Mouse (Mus musculus): ENCODE results near the gene Ap4e1. TPM values are rescaled to one million over a fixed set of nuclear protein-coding genes. Genes with fewer than 3 reads are reported as not detected.

The Ap4e1 gene
- polyA plus RNA-seq, 1 experiment from 2014 or later, result 12.3 TPM

DNA sequence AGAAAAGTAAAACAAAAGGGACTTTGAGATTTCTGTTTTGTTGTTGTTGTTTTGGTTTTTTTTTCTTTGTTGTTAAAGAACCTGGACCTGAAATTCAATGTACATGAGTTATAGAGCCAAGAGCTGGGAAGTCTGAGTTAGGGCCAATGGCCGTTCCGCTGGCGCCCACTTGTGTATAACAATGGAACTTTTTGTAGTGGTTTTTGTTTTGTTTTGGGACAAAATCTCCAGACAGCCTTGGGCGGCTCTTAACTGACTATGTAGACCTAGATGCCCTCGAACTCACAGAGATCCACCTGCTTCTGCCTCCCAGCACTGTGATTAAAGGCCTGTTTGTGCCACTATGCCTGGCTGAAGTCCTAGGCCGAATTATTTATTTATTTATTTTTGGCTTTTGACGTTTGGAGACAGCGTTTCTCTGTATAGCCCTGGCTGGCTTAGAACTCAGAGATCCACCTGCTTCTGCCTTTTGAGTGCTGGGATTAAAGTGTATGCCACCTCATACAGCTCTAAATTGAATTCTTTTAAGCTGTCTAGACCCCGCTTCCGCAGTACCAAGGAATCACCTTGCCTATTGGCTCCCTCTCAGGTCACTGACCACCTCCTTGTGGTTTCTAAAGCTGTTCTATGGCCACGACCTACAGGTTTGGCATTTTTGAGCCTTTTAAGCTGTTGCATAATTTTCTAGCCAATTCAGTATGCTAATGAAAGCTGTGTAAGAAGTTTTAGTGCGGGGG is 1.7 kb upstream of the Ap4e1 start:
- Histone ChIP-seq H3K27me3 (replicated peaks) (no peaks in the 10 kb centered on the region), H3K27ac (ENCODE audit: poor library complexity, severe bottlenecking) (no peak overlapping the region), H3K9me3 (replicated peaks) (no peaks in the 10 kb centered on the region), H3K9ac (no peak overlapping the region), H3K4me2 (peak overlapping the region; percentile 46), H3K4me1 (replicated peaks) (peaks cover 13% of the 10 kb centered on the region), H3K36me3 (peaks cover 10% of the 10 kb centered on the region), H3K4me3 (peak overlapping the region; percentile 29)
- WGBS, result 41% methylated on average over 12 of the region's 12 CpGs
- no peak for ATAC-seq (ENCODE audit: insufficient number of reproducible peaks, low FRiP score)

DNA sequence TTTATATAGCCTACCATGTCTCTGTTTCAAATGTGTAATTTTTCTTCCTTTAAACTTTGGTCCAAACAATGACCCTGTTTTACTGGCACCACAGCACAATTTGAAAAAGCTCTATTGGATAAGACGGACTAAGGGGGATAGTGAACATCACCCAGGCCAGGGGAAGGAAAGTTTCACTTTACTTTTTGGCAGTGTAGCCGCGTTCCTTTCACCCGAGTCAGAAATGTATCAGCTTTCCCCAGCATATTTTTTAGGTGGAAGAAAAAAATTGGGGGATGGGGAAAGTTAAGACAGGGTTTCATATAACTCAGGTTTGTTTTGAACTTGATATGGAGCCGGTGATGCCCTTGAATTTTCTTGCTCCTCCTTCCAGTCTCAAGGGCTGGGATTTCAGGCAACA is 1.0 kb upstream of the Ap4e1 start:
- Histone ChIP-seq H3K4me3 (no peak overlapping the region), H3K9ac (no peak overlapping the region), H3K4me2 (no peak overlapping the region), H3K27ac (ENCODE audit: poor library complexity, severe bottlenecking) (no peak overlapping the region), H3K27me3 (replicated peaks) (no peaks in the 10 kb centered on the region), H3K4me1 (replicated peaks) (peaks cover 13% of the 10 kb centered on the region), H3K36me3 (peaks cover 17% of the 10 kb centered on the region), H3K9me3 (replicated peaks) (no peaks in the 10 kb centered on the region)
- 80% methylated on average over 5 of the region's 5 CpGs for WGBS
- ATAC-seq (ENCODE audit: insufficient number of reproducible peaks, low FRiP score), result no peak

DNA sequence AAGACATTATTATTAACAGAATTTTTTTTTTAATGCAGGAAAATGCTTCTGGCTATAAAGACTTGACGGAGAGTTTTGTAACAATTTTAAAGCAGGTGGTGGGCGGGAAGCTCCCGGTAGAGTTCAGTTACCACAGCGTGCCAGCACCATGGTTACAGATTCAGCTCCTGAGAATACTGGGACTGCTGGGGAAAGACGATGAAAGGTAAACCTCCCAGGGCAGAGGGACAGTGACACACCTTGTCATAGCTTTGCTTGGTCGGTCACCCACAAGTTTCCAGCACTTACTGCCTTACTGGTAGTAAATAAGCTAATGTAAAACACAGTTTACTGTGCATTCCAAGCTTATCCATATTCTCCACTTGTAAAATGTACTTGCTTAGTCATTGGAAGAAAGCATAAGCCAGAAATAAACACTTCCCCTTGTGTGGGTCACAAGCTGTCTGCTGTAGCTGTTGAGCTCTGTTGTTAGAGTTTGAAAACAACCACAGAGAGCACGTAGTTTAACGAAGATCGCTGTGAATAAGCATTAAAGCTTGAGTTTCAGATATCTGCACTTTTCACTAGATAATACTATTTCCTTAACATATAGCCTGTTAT is 26.6 kb downstream of the Ap4e1 start:
- Histone ChIP-seq H3K4me2 (no peak overlapping the region), H3K36me3 (peaks cover 60% of the 10 kb centered on the region), H3K4me3 (no peak overlapping the region), H3K4me1 (replicated peaks) (no peaks in the 10 kb centered on the region), H3K9me3 (replicated peaks) (no peaks in the 10 kb centered on the region), H3K27ac (ENCODE audit: poor library complexity, severe bottlenecking) (no peak overlapping the region), H3K27me3 (replicated peaks) (no peaks in the 10 kb centered on the region), H3K9ac (no peak overlapping the region)
- 92% methylated on average over 9 of the region's 9 CpGs for WGBS
- ATAC-seq (ENCODE audit: insufficient number of reproducible peaks, low FRiP score), result no peak

GRCm38 (mm10) chr2:127037299-127037698 is 28.8 kb downstream of the Ap4e1 start:
- no peak for ATAC-seq (ENCODE audit: insufficient number of reproducible peaks, low FRiP score)
- peaks cover 51% of the 10 kb centered on the region for H3K36me3 ChIP-seq
- H3K4me2 ChIP-seq, result no peak overlapping the region
- H3K27me3 ChIP-seq (replicated peaks), result no peaks in the 10 kb centered on the region
- H3K9ac ChIP-seq, result no peak overlapping the region
- WGBS, result 85% methylated on average over 4 of the region's 4 CpGs
- H3K9me3 ChIP-seq (replicated peaks), result no peaks in the 10 kb centered on the region
- H3K4me3 ChIP-seq, result no peak overlapping the region
- H3K27ac ChIP-seq (ENCODE audit: poor library complexity, severe bottlenecking), result no peak overlapping the region
- no peaks in the 10 kb centered on the region for H3K4me1 ChIP-seq (replicated peaks)

DNA sequence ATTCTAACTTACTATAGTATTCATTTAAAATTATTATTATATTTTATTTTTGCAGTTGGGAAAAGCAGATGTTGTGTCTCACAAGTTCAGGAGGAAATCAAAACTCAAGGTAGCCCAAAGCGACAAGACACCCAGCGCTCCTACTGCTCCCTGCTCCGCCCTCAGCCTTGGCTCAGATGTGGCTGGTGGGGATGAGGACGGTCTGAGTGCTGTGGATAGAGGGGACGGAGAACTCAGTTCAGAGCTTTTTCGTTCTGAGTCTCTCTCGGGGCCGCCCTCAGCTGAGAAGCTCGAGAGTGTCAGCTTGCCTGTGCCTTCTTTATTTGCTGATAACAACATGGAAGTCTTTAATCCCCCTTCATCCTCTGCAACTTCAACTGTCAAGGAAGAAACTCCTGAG is 53.0 kb downstream of the Ap4e1 start:
- no peaks in the 10 kb centered on the region for H3K27me3 ChIP-seq (replicated peaks)
- no peaks in the 10 kb centered on the region for H3K9me3 ChIP-seq (replicated peaks)
- WGBS, result 85% methylated on average over 9 of the region's 9 CpGs
- H3K4me1 ChIP-seq (replicated peaks), result no peaks in the 10 kb centered on the region
- ATAC-seq (ENCODE audit: insufficient number of reproducible peaks, low FRiP score), result no peak
- no peak overlapping the region for H3K4me2 ChIP-seq
- no peak overlapping the region for H3K4me3 ChIP-seq
- peaks cover 53% of the 10 kb centered on the region for H3K36me3 ChIP-seq
- no peak overlapping the region for H3K9ac ChIP-seq
- H3K27ac ChIP-seq (ENCODE audit: poor library complexity, severe bottlenecking), result no peak overlapping the region

DNA sequence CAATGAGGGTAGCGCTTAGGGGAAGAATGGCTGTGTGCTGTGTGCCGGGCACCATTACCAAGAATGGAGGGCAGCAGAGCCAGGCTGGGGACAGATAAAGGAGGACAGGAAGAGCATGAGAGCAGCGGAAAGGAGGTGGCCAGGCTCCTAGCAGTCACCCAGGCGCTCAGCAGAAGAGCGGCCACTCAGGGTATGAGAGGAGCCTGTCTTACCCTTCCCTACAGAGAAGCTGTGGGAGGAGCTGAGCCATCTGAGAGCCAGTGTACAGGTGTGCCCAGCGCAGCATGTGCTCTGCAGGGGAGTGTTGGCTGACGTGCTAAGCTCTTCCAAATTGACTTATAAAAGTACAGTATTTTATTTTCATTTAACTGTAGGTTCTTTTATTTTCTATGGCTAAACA is 60.3 kb downstream of the Ap4e1 start:
- Histone ChIP-seq H3K27me3 (replicated peaks) (no peaks in the 10 kb centered on the region), H3K4me1 (replicated peaks) (peaks cover 7% of the 10 kb centered on the region), H3K4me2 (no peak overlapping the region), H3K9ac (no peak overlapping the region), H3K27ac (ENCODE audit: poor library complexity, severe bottlenecking) (no peak overlapping the region), H3K4me3 (no peak overlapping the region), H3K9me3 (replicated peaks) (no peaks in the 10 kb centered on the region), H3K36me3 (peaks cover 14% of the 10 kb centered on the region)
- WGBS, result 73% methylated on average over 7 of the region's 7 CpGs
- ATAC-seq (ENCODE audit: insufficient number of reproducible peaks, low FRiP score), result no peak

- Histone ChIP-seq H3K9ac (peak overlapping the region; percentile 75), H3K9me3 (replicated peaks) (no peaks in the 10 kb centered on the region), H3K36me3 (peaks cover 14% of the 10 kb centered on the region), H3K4me1 (replicated peaks) (peaks cover 7% of the 10 kb centered on the region), H3K27ac (ENCODE audit: poor library complexity, severe bottlenecking) (peak overlapping the region; percentile 74), H3K27me3 (replicated peaks) (no peaks in the 10 kb centered on the region), H3K4me3 (peak overlapping the region; percentile 76), H3K4me2 (peak overlapping the region; percentile 81)
- WGBS, result 15% methylated on average over 11 of the region's 11 CpGs
- ATAC-seq (ENCODE audit: insufficient number of reproducible peaks, low FRiP score), result no peak
Observed at GRCm38 (mm10) chr2:127069781-127070434, 61.4 kb downstream of the Ap4e1 start.

GRCm38 (mm10) chr2:127070435-127070841 is 61.9 kb downstream of the Ap4e1 start, which contains the start of gene Blvra:
Blvra (plus strand) TSS chr2:127070665.
- ATAC-seq (ENCODE audit: insufficient number of reproducible peaks, low FRiP score), result peak; percentile 98
- Histone ChIP-seq H3K4me1 (replicated peaks) (peaks cover 7% of the 10 kb centered on the region), H3K36me3 (peaks cover 14% of the 10 kb centered on the region), H3K9me3 (replicated peaks) (no peaks in the 10 kb centered on the region), H3K4me3 (peak within 1 kb of the TSS; percentile 76), H3K4me2 (peak within 1 kb of the TSS; percentile 81), H3K27me3 (replicated peaks) (no peaks in the 10 kb centered on the region), H3K9ac (peak within 1 kb of the TSS; percentile 75), H3K27ac (ENCODE audit: poor library complexity, severe bottlenecking) (peak within 1 kb of the TSS; percentile 74)
- under 1% methylated on average over 32 of the region's 32 CpGs for WGBS

GRCm38 (mm10) chr2:127070879-127071278 is 62.4 kb downstream of the Ap4e1 start:
- peak overlapping the region; percentile 75 for H3K9ac ChIP-seq
- peaks cover 7% of the 10 kb centered on the region for H3K4me1 ChIP-seq (replicated peaks)
- H3K4me3 ChIP-seq, result peak overlapping the region; percentile 76
- ATAC-seq (ENCODE audit: insufficient number of reproducible peaks, low FRiP score), result peak; percentile 53
- no peaks in the 10 kb centered on the region for H3K9me3 ChIP-seq (replicated peaks)
- peak overlapping the region; percentile 81 for H3K4me2 ChIP-seq
- H3K27ac ChIP-seq (ENCODE audit: poor library complexity, severe bottlenecking), result peak overlapping the region; percentile 71
- WGBS, result 8% methylated on average over 9 of the region's 9 CpGs
- peaks cover 11% of the 10 kb centered on the region for H3K36me3 ChIP-seq
- H3K27me3 ChIP-seq (replicated peaks), result no peaks in the 10 kb centered on the region

- Histone ChIP-seq H3K36me3 (no peaks in the 10 kb centered on the region), H3K9ac (no peak overlapping the region), H3K4me1 (replicated peaks) (peaks cover 7% of the 10 kb centered on the region), H3K27ac (ENCODE audit: poor library complexity, severe bottlenecking) (no peak overlapping the region), H3K4me3 (no peak overlapping the region), H3K27me3 (replicated peaks) (no peaks in the 10 kb centered on the region), H3K9me3 (replicated peaks) (no peaks in the 10 kb centered on the region), H3K4me2 (no peak overlapping the region)
- WGBS, result 92% methylated on average over 2 of the region's 2 CpGs
- no peak for ATAC-seq (ENCODE audit: insufficient number of reproducible peaks, low FRiP score)
Observed at GRCm38 (mm10) chr2:127074116-127074515, 65.6 kb downstream of the Ap4e1 start.

DNA sequence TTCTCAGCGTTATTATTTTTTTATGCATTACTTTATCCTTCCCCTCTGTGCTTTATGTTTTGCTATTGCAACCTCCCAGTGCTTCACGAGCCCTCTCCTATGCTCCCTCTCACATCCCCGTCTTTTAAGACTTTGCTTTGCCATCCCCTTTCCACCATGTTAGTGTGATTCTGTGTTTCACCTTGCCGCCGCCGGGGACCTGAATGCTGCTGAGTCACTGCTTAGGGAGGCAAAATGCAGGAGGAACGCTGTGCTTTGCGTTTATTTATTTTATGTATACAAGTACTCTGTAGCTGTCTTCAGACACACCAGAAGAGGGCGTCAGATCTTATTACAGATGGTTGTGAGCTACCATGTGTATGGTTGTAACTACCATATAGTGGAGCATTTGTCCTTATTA is 69.1 kb downstream of the Ap4e1 start:
- no peaks in the 10 kb centered on the region for H3K4me1 ChIP-seq (replicated peaks)
- H3K4me2 ChIP-seq, result no peak overlapping the region
- whole genome bisulfite sequencing, result 70% methylated on average over 9 of the region's 9 CpGs
- ATAC-seq (ENCODE audit: insufficient number of reproducible peaks, low FRiP score), result no peak
- H3K27me3 ChIP-seq (replicated peaks), result no peaks in the 10 kb centered on the region
- H3K9ac ChIP-seq, result no peak overlapping the region
- H3K27ac ChIP-seq (ENCODE audit: poor library complexity, severe bottlenecking), result no peak overlapping the region
- no peak overlapping the region for H3K4me3 ChIP-seq
- no peaks in the 10 kb centered on the region for H3K9me3 ChIP-seq (replicated peaks)
- peaks cover 9% of the 10 kb centered on the region; the same call in 1 of the 2 replicates for H3K36me3 ChIP-seq
